Mouse (Mus musculus) neural tube, embryonic 15.5 days (tissue): ENCODE measurements at regions not wholly inside any gene's neighbourhood (a gene's known extent, or its start where the extent isn't known, plus 50 kb on each side); places are given as distances from the start of the nearest gene placed in this dataset.
A peak's percentile ranks its signal among the peaks of the same experiment; 100 is the strongest.

Source experiments
- ATAC-seq: fragments of 200-750 bp; cut with Nextera tagmentation; 2 replicates; pipeline ENCODE4 v1.8.0; 2017; ENCODE audit warnings: mild to moderate bottlenecking, moderate TSS enrichment, moderate library complexity; ENCODE audit not compliant: low FRiP score
- H3K27ac ChIP-seq: fragments of 300-500 bp; sonication (generic); replicated peaks from 2 replicates; pipeline ENCODE4 v1.5.1; 2015; ENCODE audit warnings: mild to moderate bottlenecking, inconsistent platforms
- H3K27me3 ChIP-seq: fragments of 300-500 bp; sonication (generic); replicated peaks from 2 replicates; pipeline ENCODE4 v1.6.1; 2015; ENCODE audit warnings: inconsistent platforms
- H3K36me3 ChIP-seq: fragments of 300-500 bp; sonication (generic); 2 replicates; pipeline ENCODE4 v1.6.1; 2015; ENCODE audit warnings: inconsistent platforms
- H3K4me1 ChIP-seq: fragments of 300-500 bp; sonication (generic); 2 replicates; pipeline ENCODE4 v1.6.1; 2015; ENCODE audit warnings: inconsistent platforms
- H3K4me2 ChIP-seq: fragments of 300-500 bp; sonication (generic); 2 replicates; pipeline ENCODE4 v1.6.1; 2015; ENCODE audit warnings: inconsistent platforms, mild to moderate bottlenecking, moderate library complexity
- H3K4me3 ChIP-seq: fragments of 300-500 bp; sonication (generic); replicated peaks from 2 replicates; pipeline ENCODE4 v1.5.1; 2015; ENCODE audit warnings: mild to moderate bottlenecking, inconsistent platforms
- H3K9ac ChIP-seq: fragments of 300-500 bp; sonication (generic); replicated peaks from 2 replicates; pipeline ENCODE4 v1.6.1; 2015; ENCODE audit warnings: mild to moderate bottlenecking, inconsistent platforms
- H3K9me3 ChIP-seq: fragments of 300-500 bp; sonication (generic); replicated peaks from 2 replicates; pipeline ENCODE4 v1.6.1; 2016; ENCODE audit warnings: inconsistent platforms
- WGBS: fragments of 180-500 bp; shearing (Covaris S2); methylation state at CpG from one replicate; pipeline ENCODE4 v1.1.7; 2015; ENCODE audit warnings: mixed read lengths; 5-methylcytosine and 5-hydroxymethylcytosine counted together

DNA sequence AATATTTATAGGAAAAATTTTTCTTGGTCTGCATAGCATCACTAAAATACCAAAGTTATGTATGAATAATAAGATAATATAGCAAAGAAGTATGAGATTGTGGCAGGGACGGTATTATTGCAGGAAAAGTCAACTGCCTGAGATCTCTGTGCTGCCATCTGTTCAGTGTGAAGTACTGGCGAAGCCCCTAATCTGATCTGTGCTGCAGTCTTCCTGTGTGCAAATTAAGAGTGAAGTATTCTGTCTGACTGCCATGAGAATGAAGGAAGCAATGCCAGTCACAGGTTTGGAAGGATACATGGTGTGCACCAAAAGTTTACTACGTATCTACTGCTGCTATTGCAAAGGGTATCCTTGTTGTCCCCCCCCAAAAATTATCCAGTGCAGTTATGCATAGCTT, 501.5 kb downstream of the Rab28 start:
- H3K27ac ChIP-seq: no peak overlapping the region
- no peaks in the 10 kb centered on the region for H3K9me3 ChIP-seq
- H3K4me3 ChIP-seq: no peak overlapping the region
- WGBS: 87% methylated on average over 3 of the region's 3 CpGs
- no peaks in the 10 kb centered on the region for H3K27me3 ChIP-seq
- H3K9ac ChIP-seq: no peak overlapping the region
- no peak for ATAC-seq
- no peak overlapping the region for H3K4me2 ChIP-seq
- no peaks in the 10 kb centered on the region for H3K4me1 ChIP-seq
- no peaks in the 10 kb centered on the region for H3K36me3 ChIP-seq

DNA sequence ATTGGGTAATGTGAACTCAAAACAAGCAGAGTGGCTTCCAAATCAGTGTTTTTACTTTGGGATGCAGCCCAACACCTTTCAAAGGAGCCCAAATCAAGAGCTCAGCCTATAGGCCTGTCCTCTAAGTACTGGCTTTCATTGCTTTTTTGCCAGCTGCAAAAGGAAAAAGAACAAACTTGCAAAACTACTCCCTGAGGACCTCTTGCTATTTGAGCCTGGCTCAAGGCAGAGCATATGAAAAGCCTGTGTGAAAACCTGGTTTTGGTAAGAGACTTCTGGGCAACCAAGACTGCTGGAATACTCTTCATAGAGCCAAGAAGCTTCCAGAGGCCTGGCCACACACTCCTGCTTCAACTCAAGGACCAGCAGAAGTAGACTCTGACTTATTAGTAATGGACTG, 503.5 kb downstream of the Rab28 start:
- no peak for ATAC-seq
- no peak overlapping the region for H3K9ac ChIP-seq
- no peak overlapping the region for H3K4me3 ChIP-seq
- no peaks in the 10 kb centered on the region for H3K27me3 ChIP-seq
- no peaks in the 10 kb centered on the region for H3K36me3 ChIP-seq
- no peaks in the 10 kb centered on the region for H3K9me3 ChIP-seq
- no peak overlapping the region for H3K27ac ChIP-seq
- no peaks in the 10 kb centered on the region for H3K4me1 ChIP-seq
- H3K4me2 ChIP-seq: no peak overlapping the region

DNA sequence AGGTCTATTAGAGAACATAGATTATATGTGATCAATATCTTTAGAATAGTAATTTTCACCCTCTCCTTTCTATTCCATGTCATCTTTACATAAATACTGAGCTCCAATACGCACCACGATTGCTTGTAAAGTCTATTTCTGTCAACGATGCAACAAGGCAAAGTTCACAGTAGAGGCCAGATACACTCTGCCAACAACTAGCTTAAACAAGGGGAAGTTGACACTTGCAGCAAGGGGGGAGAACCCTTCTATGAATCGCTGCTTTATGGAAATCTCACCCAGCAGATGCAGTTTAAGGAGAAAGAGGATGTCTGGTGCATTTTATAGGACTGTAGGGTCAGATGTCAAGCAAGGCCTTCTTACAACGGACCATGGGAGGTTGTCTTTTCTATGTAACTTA, 520.8 kb downstream of the Rab28 start:
- Histone ChIP-seq H3K4me1 (no peaks in the 10 kb centered on the region), H3K9me3 (no peaks in the 10 kb centered on the region), H3K36me3 (no peaks in the 10 kb centered on the region), H3K4me2 (no peak overlapping the region), H3K9ac (no peak overlapping the region), H3K27me3 (no peaks in the 10 kb centered on the region), H3K4me3 (no peak overlapping the region), H3K27ac (no peak overlapping the region)
- ATAC-seq: no peak
- WGBS: 73% methylated on average over 5 of the region's 5 CpGs

DNA sequence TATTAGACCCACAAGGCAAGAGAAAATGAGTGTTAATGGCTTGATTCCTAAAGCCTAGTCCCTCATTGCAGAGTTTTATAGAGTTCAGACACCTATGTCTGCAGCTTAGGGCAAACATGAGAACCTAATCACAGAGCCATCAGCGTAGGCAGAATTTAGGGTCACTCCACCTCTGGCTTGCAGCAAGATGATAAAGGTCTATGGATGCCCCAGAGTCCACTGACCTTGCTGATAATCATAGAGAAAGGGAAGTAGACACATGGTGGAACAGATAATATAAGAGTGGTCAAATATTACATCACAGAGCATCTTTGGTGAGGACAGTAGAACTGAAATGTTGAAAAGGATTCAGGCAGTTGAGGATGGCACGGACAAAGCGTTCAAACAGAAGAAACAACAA, 530.7 kb downstream of the Rab28 start:
- WGBS: 93% methylated on average over 3 of the region's 3 CpGs
- H3K36me3 ChIP-seq: no peaks in the 10 kb centered on the region
- no peak overlapping the region for H3K4me2 ChIP-seq
- no peaks in the 10 kb centered on the region for H3K4me1 ChIP-seq
- H3K9me3 ChIP-seq: no peaks in the 10 kb centered on the region
- H3K27me3 ChIP-seq: no peaks in the 10 kb centered on the region
- ATAC-seq: no peak
- no peak overlapping the region for H3K4me3 ChIP-seq
- H3K9ac ChIP-seq: no peak overlapping the region
- H3K27ac ChIP-seq: no peak overlapping the region

DNA sequence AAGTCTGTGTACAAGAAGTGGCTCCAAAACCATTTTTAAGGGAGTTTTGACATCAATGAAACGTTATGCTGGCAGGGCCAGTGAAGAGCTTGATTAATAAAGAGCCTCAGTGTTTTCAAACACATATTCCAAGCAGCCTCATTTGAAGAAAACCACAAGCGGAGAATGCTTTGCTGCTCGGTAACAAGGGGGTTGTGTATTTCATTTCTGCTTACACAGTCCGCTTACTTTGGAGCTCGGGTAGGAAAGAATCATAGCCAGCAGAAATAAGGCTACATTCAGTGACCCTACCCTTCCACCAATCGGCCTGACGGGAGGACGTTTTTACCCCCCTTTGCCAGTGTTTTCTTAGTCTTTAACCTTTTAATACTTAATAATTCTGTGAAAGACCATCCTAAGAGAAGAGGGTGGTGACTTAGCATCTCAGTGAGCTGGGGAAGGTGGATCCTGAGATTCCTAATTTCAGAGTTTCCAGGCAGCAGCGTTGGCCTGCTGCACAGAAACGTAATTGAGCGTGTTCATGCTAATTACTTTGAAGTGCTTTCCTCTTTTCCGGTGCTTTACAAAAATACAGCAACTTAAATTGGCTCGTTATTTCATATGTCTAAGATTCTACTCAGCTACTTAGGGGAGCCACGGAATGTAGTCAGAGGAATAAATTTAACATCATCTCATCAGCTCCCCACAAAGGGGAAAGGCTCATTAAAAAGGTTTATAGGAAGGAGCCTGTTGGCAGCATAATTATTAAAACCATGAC, 541.9 kb downstream of the Rab28 start:
- ATAC-seq: 0 out of 2 replicates have a peak, but pooled peaks have one; percentile 11
- no peak overlapping the region for H3K4me2 ChIP-seq

DNA sequence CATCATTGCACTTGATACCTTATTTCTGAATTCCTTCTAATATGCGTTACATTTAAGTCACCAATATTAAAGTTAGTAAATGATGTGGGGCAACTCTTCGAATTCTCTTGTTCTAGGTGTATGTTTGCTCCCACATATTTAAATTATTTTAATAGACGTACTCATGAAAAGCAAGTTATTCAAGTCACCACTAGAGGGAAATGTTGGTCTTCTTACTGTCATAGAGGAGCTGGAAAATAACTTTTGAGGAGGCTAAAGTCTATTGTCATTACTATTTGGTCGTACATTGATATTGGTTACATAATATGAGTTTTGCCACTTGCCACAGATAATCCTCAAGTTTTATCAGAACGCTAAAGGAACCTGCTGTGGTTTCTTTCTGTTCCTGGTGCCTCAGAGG, 582.9 kb downstream of the Rab28 start:
- no peaks in the 10 kb centered on the region for H3K36me3 ChIP-seq
- H3K4me1 ChIP-seq: no peaks in the 10 kb centered on the region
- WGBS: 27% methylated on average over 5 of the region's 5 CpGs
- no peak overlapping the region for H3K4me3 ChIP-seq
- H3K4me2 ChIP-seq: no peak overlapping the region
- ATAC-seq: no peak
- no peaks in the 10 kb centered on the region for H3K27me3 ChIP-seq
- H3K9me3 ChIP-seq: no peaks in the 10 kb centered on the region
- H3K27ac ChIP-seq: no peak overlapping the region
- no peak overlapping the region for H3K9ac ChIP-seq

More for the DNA sequence above, 541.9 kb downstream of the Rab28 start:
- 65% methylated on average over 14 of the region's 14 CpGs for WGBS
- Histone ChIP-seq H3K4me1 (no peaks in the 10 kb centered on the region), H3K4me3 (no peak overlapping the region), H3K36me3 (no peaks in the 10 kb centered on the region), H3K27me3 (no peaks in the 10 kb centered on the region), H3K9me3 (no peaks in the 10 kb centered on the region), H3K27ac (no peak overlapping the region), H3K9ac (no peak overlapping the region)

DNA sequence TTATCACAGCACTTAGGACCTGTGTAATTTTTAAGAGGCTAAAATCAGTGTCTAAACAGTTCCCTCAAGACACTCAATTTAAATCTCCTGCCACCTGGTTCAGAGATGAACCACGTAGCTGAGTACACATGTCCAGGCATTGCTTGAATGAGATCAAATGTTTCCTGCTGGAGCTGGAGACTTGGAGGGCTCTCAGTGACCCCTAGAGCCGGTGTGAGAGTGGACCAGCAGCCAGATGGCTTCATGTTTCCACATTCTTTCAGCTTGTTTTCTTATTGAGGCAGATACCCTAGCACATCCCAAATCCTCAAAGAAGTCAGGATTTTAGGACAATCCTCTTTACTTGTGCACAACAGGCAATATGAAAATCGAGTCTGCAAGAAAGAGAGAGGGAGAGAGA, 590.3 kb downstream of the Rab28 start:
- H3K4me3 ChIP-seq: no peak overlapping the region
- ATAC-seq: no peak
- no peaks in the 10 kb centered on the region for H3K36me3 ChIP-seq
- H3K4me1 ChIP-seq: no peaks in the 10 kb centered on the region
- 66% methylated on average over 3 of the region's 3 CpGs for WGBS
- H3K27me3 ChIP-seq: no peaks in the 10 kb centered on the region
- no peak overlapping the region for H3K27ac ChIP-seq
- H3K4me2 ChIP-seq: no peak overlapping the region
- no peaks in the 10 kb centered on the region for H3K9me3 ChIP-seq
- no peak overlapping the region for H3K9ac ChIP-seq

DNA sequence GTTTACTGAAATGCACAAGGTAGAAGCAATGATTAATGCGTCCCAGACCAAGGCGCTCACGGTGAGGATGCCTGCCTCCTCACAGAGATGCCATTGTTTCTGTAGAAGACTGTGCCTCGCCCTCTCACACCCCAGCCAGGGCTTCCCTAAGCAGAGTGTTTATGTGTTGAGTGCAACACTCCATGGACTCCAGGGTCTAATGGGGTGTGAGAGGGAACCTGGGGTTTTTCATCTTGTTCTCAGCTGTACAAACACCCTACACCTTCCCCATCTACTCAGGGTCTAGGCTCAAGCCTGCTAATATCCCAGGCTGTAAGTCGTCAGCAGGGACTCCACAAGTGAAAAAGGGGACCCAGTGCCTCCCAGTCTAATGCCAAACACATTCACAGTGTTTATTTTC, 620.2 kb downstream of the Rab28 start:
- H3K9me3 ChIP-seq: no peaks in the 10 kb centered on the region
- no peak overlapping the region for H3K4me3 ChIP-seq
- no peaks in the 10 kb centered on the region for H3K36me3 ChIP-seq
- no peaks in the 10 kb centered on the region for H3K4me1 ChIP-seq
- WGBS: 64% methylated on average over 5 of the region's 5 CpGs
- no peak for ATAC-seq
- no peak overlapping the region for H3K4me2 ChIP-seq
- no peak overlapping the region for H3K27ac ChIP-seq
- H3K9ac ChIP-seq: no peak overlapping the region
- H3K27me3 ChIP-seq: no peaks in the 10 kb centered on the region

DNA sequence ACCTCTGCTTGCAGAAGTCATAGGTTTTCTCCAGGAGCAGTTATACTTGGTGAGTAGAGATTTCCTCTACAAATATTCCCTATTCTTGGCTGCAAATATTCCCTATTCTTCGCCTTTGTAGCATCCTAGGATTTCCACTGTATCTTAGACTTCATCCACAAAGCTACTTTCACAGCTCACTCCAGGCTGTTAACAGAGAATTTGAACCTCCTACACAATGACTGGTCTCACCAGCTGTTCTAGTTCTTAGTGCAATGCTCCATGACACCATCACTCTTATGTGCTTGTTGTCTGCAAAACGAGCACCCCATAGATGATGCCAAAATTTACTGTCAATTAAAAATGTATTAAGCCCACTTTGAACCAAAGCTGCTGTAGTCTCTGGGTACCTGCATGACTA, 631.5 kb downstream of the Rab28 start:
- no peaks in the 10 kb centered on the region for H3K36me3 ChIP-seq

DNA sequence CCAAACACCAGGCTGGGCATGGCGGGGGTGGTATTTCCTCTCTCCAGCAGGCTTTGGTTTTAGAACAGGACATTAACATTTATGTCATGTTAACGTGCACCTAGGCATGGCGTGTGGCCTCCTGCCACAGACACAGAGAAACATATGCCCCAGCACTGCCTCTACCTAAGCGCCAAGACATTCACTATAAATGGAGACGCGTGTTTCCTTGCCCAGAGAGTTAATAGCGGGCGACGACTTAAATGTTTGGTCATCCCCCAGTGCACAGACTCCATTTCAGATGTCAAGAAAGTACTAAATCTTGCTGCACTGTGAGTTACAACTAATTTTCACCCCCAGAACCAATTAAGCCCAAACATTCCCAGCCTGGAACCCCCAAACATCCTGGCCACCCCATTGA, 646.3 kb downstream of the Rab28 start:
- no peaks in the 10 kb centered on the region for H3K4me1 ChIP-seq
- H3K4me3 ChIP-seq: no peak overlapping the region
- H3K36me3 ChIP-seq: no peaks in the 10 kb centered on the region
- no peak for ATAC-seq
- H3K27me3 ChIP-seq: no peaks in the 10 kb centered on the region
- H3K27ac ChIP-seq: no peak overlapping the region
- no peak overlapping the region for H3K4me2 ChIP-seq
- H3K9me3 ChIP-seq: no peaks in the 10 kb centered on the region
- 71% methylated on average over 9 of the region's 9 CpGs for WGBS
- H3K9ac ChIP-seq: no peak overlapping the region

More for the DNA sequence above, 631.5 kb downstream of the Rab28 start:
- H3K4me3 ChIP-seq: no peak overlapping the region
- no peak overlapping the region for H3K9ac ChIP-seq
- H3K9me3 ChIP-seq: no peaks in the 10 kb centered on the region
- no peak for ATAC-seq
- H3K27me3 ChIP-seq: no peaks in the 10 kb centered on the region
- no peak overlapping the region for H3K27ac ChIP-seq
- no peak overlapping the region for H3K4me2 ChIP-seq
- H3K4me1 ChIP-seq: no peaks in the 10 kb centered on the region
- 71% methylated on average over 2 of the region's 2 CpGs for WGBS

DNA sequence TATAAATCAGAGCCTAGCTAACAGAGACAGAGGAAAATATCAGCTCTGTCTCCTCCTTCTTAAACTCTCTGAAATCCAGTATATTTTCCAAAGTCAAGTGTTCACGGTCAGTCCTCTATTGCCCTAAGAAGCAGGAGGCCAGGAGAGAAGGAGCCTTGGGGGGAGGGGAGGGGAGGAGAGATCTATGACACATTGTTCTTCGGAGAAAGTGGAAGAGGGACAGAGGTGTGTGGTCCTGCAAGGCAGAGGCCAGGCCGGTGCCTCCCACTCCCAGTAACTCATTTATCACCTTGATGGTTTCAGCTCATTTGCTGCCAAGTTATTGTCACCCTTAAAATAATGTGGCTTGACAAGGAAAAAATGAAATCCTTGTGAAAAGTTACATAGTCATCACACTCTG, 646.7 kb downstream of the Rab28 start:
- no peak overlapping the region for H3K27ac ChIP-seq
- no peak overlapping the region for H3K4me3 ChIP-seq
- H3K9ac ChIP-seq: no peak overlapping the region
- no peaks in the 10 kb centered on the region for H3K4me1 ChIP-seq
- H3K27me3 ChIP-seq: no peaks in the 10 kb centered on the region
- 36% methylated on average over 3 of the region's 3 CpGs for WGBS
- H3K4me2 ChIP-seq: no peak overlapping the region
- no peaks in the 10 kb centered on the region for H3K36me3 ChIP-seq
- no peaks in the 10 kb centered on the region for H3K9me3 ChIP-seq
- no peak for ATAC-seq

DNA sequence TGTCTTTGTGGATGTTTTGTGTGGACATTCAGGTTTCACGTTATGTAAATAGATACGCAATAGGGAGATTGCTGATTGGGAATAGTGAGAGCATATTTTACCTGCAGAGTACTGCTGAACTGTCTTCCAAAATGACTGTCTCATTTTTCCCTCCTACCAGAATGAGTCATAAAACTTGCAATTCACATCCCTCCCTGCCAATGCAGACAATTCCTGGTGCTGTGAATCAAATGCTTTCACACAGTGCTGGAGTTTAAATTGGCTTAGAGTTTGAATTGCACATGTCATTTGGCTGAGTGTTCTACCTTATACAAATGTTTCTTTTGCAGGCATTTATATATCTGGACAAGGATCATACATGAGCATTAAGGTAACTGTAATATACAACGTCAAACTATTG, 649.9 kb downstream of the Rab28 start:
- 89% methylated on average over 3 of the region's 3 CpGs for WGBS
- peaks cover 7% of the 10 kb centered on the region; the same call in 1 of the 2 replicates for H3K27me3 ChIP-seq

More for the DNA sequence above, 649.9 kb downstream of the Rab28 start:
- no peak overlapping the region for H3K9ac ChIP-seq
- H3K27ac ChIP-seq: no peak overlapping the region
- H3K4me3 ChIP-seq: no peak overlapping the region
- no peak overlapping the region for H3K4me2 ChIP-seq
- no peaks in the 10 kb centered on the region for H3K36me3 ChIP-seq
- ATAC-seq: no peak
- H3K9me3 ChIP-seq: no peaks in the 10 kb centered on the region
- no peaks in the 10 kb centered on the region for H3K4me1 ChIP-seq
